Mouse (Mus musculus) cerebellum, adult 18-20 months (tissue): ENCODE data around the gene Mpv17l2.

Experiments used
- DNase-seq, 2 experiments: peaks; one replicate each; pipeline ENCODE4 v3.0.0; 2021

The Mpv17l2 gene

DNA sequence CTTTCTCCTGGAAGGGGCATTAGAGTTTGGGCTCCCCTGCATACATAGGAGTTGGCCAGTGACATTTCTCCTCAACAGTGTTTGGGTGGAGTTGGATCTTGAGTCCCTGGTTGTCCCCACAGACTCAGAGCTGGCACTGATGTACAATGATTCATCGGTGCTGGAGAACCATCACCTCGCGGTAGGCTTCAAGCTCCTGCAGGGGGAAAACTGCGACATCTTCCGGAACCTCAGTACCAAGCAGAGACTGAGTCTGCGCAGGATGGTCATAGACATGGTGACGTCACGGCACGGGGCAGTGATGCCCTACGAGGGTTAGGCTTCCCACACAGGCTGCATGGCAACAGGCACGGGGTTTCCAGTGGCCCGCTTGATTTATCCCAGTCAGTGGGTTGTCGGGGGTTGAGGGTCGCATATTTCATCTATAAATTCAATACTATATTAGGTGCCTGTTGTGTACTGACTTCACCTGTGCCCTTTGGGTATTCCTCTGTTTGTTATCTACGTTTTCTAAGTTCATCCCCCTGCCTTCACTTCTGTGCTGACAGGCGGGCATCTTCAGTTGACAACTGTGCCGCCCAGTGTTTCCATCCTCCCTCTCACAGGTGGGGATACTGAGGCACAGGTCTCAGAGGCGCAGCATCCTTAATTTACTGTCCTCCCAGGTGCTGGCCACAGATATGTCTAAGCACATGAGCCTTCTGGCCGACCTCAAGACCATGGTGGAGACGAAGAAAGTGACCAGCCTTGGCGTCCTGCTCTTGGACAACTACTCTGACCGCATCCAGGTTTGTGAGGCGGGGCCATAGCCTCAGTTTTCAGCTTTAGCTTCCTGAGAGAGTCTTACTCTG, 12.3 kb downstream of the Mpv17l2 start:
- no peak for DNase-seq

- no peak for DNase-seq
Measured at GRCm38 (mm10) chr8:70747211-70747890, 13.4 kb downstream of the Mpv17l2 start.

DNA sequence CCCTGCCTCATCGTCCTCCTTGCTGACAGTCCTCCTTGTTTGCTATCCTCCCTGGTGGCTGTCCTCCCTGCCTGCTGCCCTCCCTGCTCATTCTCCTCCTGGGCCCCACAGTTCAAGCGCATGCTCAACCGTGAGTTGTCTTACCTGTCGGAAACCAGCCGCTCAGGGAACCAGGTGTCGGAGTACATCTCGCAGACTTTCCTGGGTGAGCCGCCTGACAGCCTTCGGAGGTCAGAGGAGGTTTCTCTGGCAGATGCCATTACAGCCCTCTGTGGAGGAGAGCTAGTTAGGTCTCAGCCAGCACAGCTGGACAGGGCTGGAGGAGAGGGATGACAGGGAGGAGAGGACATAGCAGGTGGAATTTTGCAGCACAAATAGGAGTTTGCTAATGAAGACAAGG, 14.1 kb downstream of the Mpv17l2 start:
- no peak for DNase-seq

DNA sequence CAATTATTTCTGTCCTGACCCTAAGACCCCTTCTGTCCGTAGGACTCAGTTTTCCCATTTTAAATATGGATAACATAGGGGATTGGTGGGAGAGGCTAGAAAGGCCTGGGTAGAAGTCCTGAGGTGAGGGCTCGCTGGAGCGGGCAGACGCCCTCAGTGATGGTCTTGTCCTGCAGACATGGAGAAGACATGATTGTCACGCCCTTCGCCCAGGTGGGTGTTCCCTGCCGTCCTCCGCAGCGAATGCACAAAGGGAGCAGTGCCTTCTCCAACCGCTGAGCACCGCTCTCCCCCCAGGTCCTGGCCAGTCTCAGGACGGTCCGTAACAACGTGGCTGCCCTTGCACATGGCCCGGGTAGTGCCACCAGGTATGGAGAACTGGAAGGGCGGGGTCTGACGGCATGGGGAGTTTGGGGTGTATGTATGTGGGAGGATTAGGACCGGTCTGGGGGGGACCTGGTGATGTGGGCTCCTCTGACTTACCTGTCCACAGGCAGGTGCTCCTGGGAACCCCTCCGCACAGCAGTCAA, 15.0 kb downstream of the Mpv17l2 start:
- no peak for DNase-seq

DNA sequence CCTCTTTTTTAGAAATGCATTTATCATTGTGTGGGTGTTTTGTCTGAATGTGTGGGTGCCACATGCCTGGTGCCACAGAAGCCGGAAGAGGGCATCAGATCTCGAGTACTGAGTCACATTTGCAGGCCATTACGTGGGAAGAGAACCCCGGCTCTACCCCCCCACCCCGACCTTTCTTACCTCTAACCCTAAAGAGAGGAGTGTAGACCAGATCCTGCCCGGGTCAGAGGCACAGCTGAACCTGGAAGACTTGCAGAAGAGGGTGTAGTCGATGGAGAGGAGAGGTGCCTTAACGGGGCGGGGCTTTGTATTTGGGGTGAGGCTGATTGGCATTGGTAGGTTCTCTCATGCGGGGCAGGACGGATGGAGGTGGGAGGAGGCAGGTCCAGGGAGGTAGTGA, 15.9 kb downstream of the Mpv17l2 start:
- no peak for DNase-seq

GRCm38 (mm10) chr8:70743656-70744590, 16.8 kb downstream of the Mpv17l2 start:
- peak in 1 of 2 experiments; percentile 45 for DNase-seq

DNA sequence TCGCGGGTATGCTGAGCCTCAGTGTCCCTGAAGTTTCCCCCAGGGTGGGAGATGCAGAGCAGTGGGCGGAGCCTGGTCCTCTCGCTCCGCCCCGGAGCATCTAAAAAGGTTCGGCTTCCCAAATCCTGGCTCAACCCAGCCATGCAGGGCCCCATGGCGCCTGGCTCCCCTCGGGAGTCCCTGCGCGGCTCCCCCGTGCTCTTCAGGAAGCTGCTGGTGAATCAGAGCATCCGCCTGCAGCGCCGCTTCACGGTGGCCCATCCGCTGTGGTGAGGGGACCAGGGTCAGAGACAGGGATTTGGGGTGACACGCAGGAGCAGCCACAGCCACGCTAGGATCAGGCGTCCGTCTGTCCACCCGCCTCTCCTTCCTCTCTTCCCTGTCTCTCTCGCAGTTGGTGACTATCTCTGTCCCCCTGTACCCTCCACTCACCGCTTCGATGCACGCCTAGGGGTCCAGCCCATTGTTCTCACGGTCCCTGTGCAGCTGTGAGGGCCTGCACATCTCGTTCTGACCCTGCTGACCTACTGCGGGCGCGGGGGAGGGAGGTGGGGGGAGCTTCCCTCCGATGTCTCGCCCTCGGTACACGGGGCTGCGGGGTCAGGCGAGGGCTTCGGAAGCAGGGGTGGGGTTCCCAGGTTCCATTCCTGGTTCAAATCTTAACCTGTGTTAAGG, 17.6 kb downstream of the Mpv17l2 start:
- no peak for DNase-seq

DNA sequence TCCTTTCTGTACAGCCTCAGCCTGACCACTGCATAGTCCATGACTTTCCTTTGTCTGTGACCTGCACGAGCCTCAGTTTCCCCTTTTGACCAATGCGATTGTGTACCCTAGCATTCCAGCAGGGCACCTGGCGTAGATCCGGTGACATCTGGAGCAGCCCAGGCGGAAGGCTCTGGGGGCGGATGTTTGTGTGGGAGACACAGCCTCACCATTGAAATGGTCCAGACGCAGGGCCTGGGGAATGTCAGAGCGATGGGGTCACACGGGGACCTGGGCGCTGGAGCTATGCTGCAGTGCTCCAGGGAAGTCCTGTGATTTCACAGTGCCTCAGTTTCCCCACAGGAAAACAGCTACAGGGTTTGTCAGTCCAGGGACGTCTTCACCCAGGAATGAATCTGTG, 18.6 kb downstream of the Mpv17l2 start:
- no peak for DNase-seq

DNA sequence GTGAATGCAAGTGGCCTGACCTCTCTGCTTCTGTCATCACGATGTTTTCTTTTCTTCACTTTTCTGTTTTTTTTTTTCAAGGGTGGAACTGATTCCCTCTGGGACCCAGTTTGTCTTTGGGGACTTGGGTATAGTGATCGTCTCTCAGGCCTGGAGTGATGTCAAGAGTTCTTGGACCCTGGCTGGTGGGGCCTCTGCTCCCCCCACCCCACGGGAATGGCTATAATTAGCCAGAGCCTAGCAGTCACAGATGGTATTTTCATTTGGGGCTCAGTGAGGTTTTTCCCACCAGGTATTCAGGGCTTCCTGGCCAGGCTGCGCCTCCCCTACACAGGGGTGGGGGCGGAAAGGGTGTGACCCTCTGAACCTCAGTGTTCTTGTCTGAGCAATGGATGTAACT, 19.1 kb downstream of the Mpv17l2 start:
- DNase-seq, result no peak

DNA sequence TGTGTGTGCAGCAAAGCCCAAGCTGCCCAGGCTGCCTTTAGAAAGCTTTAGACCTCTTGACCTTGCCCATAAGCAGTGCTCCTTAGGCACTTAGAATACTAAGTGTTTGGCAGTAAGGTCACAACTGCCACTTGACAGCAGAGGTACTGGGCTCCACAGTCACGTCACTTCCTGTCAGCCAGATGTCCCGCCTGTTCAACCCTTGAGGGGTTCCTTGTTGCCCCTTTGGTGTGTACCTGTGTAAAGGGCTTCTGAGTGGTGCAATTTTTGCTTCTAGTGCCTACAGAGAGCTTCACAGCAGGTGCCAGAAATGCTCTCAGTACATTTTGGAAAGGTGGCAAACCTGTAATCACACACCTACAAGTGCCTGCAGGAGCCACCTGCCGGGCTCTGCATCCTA, 22.5 kb downstream of the Mpv17l2 start:
- DNase-seq, result no peak

DNA sequence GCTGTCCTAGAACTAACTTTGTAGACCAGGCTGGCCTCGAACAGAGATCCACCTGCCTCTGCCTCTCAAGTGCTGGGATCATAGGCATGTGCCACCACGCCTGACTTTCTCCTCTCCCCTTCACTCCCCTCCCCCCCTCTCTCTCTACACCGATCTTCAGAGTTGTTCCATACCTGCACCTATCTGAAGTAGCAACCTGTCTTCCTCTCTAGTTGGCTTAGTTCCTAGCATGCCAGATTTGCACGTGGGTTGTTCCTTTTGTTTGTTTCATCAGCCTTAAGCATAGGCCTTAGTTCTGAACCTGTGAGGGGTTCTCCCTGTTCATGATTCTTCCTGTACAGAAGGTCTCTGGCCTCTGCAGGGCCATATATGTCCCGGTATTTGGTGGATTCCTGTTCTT, 23.0 kb downstream of the Mpv17l2 start:
- no peak for DNase-seq

DNA sequence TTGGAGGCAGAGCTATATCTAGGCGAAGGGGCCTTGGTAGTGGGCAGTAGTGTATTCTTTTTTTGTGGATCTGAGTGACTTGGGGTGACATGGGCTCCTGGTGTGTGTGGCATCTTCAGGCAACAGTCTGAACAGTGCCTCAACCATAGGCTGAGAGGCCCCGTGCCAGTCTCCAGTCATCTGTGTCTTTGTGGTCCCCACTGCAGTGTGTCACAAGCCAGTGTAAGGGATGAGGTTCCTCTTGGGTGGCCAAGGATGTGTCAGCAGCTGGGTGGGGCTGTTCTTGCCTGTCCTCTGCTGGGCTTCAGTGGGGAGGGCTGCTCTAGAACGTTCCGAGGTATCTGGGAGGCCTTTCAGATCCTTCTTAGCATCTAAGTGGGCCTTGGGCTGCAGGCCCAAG, 29.8 kb downstream of the Mpv17l2 start:
- DNase-seq, result no peak

DNA sequence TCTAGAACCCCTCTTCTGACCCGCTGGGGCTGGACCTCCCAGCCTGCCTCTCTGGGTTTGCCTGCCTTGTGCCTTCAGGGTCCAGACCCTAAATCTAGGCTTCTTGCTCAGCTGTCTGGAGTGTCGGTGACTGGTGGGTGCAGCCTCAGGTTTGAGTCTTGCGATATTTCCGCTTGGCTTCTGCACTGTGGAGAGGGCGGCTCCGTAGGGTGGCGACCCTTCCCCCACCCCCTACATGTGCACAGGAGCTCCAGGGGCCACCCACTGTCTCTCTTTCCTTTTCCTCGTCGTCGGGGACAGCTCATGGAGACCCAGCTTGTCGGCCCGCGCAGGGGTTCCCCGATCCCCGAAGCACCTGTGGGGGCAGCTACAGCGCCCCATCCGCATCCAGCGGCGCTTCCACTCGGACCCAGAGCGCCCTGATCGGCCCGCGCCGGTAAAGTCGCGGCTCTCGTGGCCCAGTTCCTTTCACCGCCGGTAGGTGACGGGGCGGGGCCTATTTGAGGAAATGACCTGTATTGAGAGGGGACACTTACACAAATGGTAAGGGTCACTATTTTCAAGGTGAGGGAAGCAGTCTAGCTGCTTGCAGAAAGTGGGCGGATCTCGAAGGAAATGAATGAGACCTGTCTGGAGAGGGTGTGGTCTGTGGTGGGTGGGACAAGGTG, 30.8 kb downstream of the Mpv17l2 start:
- DNase-seq, result no peak

DNA sequence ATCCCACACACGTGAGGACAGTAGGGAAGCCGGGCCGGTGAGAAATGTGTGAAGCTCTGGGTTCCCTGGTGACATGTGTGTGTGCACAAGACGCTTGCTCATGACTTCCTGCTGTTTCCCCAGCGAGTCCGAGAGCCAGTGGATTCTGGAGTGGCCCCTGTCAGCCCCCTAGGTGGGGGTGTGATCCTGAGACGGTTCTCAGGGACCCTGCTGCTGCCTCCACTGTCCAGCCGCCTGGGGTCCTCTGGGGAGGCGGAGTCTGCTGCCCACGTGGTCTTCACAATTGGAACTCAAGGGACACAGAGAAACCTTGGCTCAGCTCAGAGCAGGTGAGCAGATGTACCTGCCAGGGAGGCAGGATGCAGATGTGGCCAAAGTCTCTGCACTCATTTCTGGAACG, 34.0 kb downstream of the Mpv17l2 start:
- DNase-seq, result no peak

DNA sequence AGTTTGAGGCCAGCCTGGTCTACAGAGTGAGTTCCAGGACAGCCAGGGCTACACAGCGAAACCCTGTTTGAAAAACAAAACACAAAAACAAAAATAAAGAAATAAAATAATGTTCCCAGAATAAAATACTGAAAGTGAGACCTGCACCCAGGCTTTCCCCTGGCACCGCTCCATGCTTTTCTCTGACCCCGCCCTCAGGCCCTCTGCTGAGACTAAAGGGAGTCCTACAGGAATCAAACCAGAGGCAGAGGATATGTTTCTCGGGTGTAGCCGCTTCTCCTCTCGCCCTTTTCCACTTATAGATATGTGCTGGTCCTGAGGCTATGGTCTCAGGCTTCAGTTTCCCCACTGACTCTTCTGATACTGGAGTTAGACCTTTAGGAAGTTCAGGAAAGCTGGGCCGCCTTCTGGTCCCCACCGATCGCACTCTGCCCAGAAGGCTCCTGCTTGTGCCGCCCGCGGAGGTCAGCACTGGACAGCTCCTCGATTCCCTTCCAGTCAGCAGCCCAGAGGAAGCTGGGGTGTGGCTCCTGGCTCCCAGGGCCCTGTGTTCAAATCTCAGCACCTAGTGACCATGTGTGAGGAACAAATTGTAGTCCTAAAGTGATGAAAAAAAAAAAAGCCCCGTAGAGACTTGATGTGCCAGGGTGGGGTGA, 34.8 kb downstream of the Mpv17l2 start:
- no peak for DNase-seq

DNA sequence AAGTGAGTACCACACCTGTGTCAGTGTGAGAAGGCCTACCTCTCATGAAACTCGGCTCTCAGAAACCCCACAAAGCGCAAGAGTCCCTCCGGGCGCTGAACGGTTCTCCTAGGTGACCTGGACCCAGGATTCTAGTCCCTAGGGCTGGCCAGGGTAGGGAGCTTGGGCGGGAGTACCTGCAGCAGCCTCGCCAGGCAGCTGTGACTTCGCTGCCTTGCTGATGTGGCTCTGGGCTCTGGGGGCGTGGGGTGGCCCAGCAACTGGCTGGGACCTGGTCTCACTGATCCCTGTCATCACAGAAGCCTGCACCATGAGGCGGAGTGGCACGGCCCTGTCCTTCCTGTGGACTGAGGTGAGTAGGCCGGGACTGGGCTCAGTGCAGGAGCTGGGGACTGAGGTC, 36.5 kb downstream of the Mpv17l2 start:
- no peak for DNase-seq

GRCm38 (mm10) chr8:70723486-70724210, 37.1 kb downstream of the Mpv17l2 start, which contains the start of gene Pde4c:
Pde4c (plus strand) TSS chr8:70723720.
- no peak for DNase-seq

DNA sequence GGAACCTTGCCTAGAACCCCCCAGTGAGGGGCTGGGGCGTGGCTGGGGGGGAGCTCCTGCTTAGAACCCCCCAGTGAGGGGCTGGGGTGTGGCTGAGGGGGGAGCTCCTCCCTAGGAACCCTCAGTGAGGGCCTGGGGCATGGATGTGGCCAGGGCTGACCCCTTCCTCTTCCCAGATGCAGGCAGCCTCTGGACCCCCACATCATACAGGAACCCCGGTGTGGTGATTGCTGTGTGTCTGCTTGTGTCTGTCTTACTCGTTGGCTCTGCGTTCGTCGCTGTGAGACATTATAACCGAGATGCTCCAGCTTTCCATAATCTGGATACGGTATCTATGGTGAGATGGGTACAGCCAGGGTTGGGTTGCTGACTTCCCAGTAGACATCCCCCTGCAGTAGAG, 39.1 kb downstream of the Mpv17l2 start:
- no peak for DNase-seq

DNA sequence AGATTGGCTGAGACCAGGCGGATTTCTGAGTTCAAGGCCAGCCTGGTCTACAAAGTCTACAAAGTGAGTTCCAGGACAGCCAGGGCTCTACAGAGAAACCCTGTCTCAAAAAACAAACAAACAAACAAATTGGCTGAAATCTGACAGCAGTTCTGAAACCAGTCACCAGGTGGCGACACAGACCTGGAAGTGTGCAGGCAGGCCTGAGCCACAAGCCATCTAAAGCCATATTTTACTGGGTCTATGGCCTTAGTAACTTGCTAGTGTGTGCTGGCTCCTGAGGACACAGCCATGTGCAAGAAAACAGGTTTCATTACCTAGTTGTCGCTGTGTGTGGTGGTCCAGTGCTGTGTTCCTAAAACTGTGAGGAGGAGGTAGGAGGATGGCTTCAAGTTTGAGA, 40.0 kb downstream of the Mpv17l2 start:
- peak; percentile 71 to 89 for DNase-seq

GRCm38 (mm10) chr8:70719796-70720270, 40.9 kb downstream of the Mpv17l2 start:
- DNase-seq, result no peak
